Mouse (Mus musculus): ENCODE results near the gene Lamb3.
"Not testable (repeated sequence)": the region's sequence is repeated elsewhere in the genome, so short reads cannot be mapped to it uniquely, and the experiment has no call there.

Gene Lamb3

GRCm38 (mm10) chr1:193250026-193250425 is 42.5 kb downstream of the Lamb3 start:
- DNase-seq = no peak

- peak; percentile 60 to 88 for DNase-seq
These were observed 43.9 kb downstream of the Lamb3 start for GRCm38 (mm10) chr1:193251386-193251785.

DNA sequence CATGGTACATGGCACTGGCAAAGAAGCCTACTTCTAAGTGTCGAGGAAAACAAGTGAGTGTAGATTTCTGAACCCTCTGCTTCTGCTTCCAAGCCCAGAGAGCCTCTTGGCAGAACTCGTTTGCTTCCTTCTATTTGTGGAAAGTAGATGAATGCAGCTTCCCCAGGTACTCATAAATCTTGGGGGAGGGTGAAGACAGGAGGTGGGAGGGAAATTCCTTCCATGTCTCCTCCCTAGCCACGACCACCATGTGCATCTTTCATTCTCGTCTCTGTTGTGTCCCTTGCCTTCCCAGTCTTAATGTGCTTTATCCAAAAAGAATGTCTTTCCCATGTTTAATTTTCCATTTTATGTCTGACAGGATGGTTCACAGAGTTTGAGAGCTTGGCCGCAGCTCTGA is 45.1 kb downstream of the Lamb3 start:
- DNase-seq = no peak

DNA sequence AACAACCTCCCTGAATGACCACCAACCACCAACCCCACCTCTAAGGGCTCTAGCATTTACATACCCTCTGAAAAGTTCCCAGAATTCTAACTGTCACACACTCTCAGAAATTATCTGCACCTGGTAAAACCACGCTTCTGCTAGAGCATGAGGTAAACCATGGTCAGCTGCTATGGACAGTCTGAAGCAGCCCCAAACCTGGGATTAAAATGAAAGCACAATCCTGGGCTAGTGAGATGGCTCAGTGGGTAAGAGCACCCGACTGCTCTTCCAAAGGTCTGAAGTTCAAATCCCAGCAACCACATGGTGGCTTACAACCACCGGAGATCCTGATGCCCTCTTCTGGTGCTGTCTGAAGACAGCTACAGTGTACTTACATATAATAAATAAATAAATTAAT is 46.4 kb downstream of the Lamb3 start:
- not testable (repeated sequence) for DNase-seq

DNA sequence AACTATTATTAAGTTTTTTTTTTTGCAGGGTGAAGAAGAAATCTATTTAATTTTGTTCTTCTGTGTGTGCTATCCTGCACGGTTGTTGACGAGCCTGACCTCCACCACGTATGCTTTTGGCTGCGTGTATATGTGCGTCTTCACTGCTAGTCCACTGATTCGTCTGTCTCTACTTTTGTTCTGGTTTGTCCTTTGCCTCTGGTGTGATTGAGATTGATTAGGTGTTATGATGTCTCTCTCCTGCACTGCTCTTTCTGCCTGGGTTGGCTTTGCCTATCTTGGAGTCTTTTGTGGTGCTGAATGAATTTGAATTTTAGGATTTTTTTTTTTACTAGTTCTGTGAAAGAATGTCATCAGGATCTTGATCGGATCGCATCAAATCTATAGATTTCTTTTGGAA is 47.5 kb downstream of the Lamb3 start:
- DNase-seq = no peak

DNA sequence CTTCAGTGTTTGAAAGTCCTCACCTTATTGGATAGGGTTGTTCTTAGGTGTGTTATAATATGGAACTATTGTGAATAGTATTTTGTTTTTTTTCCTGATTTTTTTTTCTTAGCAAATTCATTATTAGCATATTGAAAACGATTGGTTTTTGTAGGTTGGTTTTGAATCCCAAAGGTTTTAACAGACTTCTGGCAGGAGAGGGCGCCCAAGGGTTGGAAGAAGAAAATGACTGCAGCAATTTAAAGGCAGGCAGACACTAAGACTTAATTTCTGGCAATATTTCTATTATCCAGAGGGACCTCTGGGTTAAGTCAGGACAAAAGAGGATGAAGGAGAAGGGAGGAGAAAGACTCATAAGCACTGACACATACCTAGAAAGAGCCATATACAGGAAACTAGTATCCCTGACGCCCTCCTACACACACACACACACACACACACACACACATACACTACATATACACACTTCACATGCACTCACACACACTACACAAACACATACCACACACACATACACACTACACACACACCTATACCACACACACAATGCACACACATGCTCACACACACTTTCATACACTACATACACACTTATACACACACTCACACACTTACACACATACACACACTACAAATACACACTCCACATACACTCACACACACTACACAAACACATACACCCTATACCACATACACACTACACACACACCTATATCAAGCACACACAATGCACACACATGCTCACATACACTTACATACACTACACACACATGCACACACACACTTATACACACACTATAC is 48.2 kb downstream of the Lamb3 start:
- peak; percentile 79 to 87 for DNase-seq

- DNase-seq = no peak
These were observed 48.7 kb downstream of the Lamb3 start for GRCm38 (mm10) chr1:193256289-193256577.

DNA sequence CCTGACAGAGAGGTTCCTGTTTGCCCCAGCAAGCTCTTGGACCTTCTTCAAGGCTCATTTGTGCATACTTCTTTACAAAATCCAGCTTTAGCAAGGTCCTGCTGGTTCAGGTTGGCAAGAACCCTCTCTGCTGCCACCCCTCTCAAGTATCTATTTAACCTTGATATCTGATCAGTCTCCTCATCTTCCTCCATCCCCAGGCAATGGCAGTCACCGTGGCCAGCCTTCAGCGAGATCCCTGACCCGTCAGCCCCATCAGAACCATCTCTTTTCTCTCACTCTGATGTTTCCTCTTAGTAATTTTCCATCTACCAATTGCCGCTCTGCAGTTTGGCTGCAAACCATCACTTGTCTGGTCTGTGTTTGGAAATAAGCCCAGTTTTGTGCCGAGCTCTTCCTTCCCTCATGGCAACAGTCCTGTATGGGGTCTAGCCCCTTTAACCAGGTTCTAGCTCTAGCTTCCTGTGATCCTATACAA is 49.2 kb downstream of the Lamb3 start:
- DNase-seq = peak; percentile 23 to 46

DNA sequence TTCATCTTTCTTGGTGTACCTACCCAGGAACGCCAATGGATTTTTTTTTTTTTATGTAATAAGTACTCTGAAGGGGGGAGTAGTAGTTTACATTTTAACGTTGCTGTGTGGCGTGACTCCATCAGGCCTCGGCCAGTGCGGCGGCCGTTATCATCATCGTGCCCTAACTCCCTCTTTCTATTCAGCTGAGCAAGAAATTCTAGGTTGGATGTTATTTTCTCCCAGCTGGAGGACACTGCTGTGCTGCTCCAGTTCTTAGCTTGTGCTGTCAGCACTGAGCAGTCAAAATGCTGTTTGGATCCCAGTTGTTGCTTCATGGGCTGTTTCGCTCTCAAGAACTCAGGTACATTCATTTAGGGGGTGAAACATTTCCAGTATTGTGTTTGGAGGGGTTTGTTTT is 52.1 kb downstream of the Lamb3 start:
- no peak for DNase-seq

- DNase-seq = peak; percentile 30 to 70
These were observed 54.5 kb downstream of the Lamb3 start for GRCm38 (mm10) chr1:193261897-193262548.

- DNase-seq = no peak
These were observed 55.8 kb downstream of the Lamb3 start for GRCm38 (mm10) chr1:193263026-193263907.

DNA sequence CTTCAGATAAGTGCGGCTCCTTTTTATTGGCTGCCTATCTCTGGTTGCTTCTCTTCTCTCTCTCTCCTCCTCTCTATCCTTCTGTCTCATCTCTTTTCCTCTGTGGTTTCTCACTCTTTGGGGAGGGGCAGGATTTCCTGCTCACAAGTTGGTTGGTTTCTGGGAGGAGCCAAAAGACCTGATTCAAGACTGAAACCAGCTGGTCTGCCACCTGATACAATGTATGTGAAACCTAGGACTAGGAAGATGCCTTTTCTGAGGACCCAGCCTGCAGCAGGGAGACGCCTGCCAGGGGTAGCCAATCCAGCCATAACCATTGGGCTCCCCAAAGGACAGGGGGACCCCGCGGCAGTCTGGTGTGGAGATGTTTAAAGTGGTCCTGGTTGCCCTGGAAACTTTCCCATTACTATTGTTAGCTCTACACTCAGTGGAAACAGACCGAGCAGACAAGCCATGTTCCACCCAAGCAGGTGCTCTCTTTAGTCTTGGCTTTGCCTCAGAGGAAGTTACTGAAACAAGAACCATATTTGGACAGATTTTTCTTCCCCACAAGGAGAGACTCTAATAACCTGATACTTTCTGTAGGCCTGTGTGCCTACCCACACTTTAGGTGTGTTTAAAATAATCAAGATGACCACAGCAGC is 56.6 kb downstream of the Lamb3 start, which contains the start of gene Hsd11b1:
Gene Hsd11b1, minus strand, starts transcription at position 121 of the 644 bp plus-strand sequence.
- DNase-seq = no peak

- no peak for DNase-seq
These were observed 58.2 kb downstream of the Lamb3 start for GRCm38 (mm10) chr1:193265734-193266133.

- DNase-seq = peak in 1 of 2 experiments; percentile 49
These were observed 63.7 kb downstream of the Lamb3 start for GRCm38 (mm10) chr1:193270965-193271763.

GRCm38 (mm10) chr1:193272137-193272915 is 64.8 kb downstream of the Lamb3 start:
- peak; percentile 27 to 56 for DNase-seq

- peak; percentile 83 to 91 for DNase-seq
These were observed 65.6 kb downstream of the Lamb3 start, which contains the start of gene G0s2 for GRCm38 (mm10) chr1:193272916-193273601. G0s2 (minus strand) TSS chr1:193273217.

- DNase-seq = peak; percentile 50 to 81
These were observed 67.0 kb downstream of the Lamb3 start for GRCm38 (mm10) chr1:193274407-193275071.

- DNase-seq = peak; percentile 32 to 66
These were observed 71.0 kb downstream of the Lamb3 start for GRCm38 (mm10) chr1:193278414-193279045.

GRCm38 (mm10) chr1:193279492-193279891 is 72.0 kb downstream of the Lamb3 start:
- no peak for DNase-seq

Data from kidney, postnatal 25 days (tissue).